Mouse (Mus musculus) B cell, adult 62 days (primary cell): ENCODE data around the gene Scai. TPM values are rescaled to one million over a fixed set of nuclear protein-coding genes. Genes with fewer than 3 reads are reported as not detected.

Experiments
- total RNA-seq: library from RNA; stranded (reverse); gene quantifications from 4 replicates; pipeline ENCODE4 v1.2.4, GENCODE M21; 2023

Gene Scai
- 33.9 to 41.7 TPM (median 37.9 TPM) in 4 replicates for total RNA-seq

DNA sequence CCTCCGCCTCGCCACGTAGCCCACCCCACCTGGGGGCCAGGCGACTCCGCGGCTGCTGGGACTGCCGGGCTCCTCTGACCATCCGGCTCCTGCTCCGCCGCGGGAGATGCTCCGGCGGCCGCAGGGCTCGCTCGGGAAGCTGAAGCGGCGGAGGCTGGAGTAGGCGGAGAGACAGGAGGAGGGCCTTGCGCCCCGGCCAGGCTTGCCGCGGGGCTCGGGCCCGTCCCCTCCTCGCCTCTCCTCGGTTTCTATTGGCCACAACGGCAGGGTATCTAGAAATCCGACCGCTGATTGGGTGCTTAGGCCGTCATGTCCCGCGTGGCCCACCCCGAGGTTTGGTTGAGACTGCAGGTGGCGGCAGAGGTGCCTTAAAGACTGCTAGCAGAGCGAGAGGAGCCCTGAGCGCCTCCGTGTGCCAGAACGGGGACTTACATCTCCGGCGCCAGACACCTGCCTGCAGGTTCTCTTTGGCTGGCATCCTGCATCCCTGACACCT, at the start of gene Scai:
Gene Scai, minus strand, starts transcription at position 174 of the 496 bp plus-strand sequence.

DNA sequence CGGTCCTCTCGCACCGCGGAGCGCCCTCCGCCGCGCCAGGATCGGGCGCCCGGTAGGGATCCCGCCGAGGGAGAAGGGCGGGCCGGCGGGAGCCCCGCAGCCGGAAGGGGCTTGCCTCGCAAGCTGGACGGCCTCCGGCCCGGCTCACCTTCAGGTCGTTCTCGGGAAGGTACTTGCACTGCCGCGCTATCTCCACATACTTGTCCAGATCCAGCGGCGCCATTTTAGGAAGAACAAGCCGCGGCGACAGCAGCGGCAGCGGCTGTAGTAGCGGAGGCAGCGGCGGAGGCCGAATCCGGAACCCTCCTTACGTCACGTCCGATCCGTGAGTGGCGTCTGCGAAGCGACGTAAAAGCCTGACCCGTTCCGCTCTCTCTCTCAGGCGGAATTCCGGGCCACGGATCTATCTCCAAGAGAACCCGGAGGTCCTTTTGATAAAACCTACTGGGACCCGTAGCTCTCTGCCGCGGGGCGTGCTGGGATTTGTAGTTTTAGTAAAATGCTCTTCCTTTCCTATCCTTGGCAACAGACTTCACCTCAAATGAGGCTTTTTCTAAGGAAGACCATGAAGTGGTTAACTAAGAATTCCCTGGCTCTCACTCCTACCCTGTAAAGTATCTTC, 35.6 kb upstream of the Scai start, which contains the start of gene Ppp6c:
Gene Ppp6c, minus strand, starts transcription at position 433 of the 622 bp plus-strand sequence.

DNA sequence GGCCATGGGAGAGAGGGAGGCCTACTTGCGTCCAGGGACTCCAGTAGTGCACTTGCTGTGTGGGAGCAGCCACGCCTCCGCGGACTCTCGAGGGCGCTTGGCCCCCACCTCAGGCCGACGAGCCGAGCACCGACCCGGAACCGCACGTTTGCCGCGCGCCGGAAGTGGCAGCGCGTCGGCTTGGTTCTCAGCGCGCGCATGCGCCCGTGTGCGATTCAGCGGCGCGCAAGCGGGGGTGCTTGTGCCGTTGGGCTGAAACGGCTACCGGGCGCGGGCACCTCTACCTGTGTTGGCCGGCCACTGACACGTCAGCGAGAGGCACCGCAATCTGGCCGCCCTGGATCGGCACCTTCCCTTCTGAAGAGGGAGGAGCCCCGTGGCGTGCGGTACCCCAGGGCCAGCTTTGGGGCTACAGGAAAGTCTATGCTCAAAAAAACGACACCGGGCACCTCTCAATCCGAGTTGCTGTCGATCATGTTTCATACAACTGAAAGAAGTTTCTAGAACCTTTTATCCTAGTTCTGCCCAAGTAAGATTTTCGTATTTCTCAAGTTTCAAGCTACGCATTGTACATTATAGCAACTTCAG, 125.0 kb downstream of the Scai start, which contains the start of gene Golga1:
Gene Golga1, minus strand, starts transcription at position 142 of the 588 bp plus-strand sequence.

Other genes starting within 250 kb of the Scai start
- gene Wdr38, start 193.3 kb downstream of the Scai start, total RNA-seq: 0.21 to 0.97 TPM (median 0.53 TPM) in 4 replicates
- 168 to 177 TPM (median 172 TPM) in 4 replicates for gene Arpc5l, start 185.4 kb downstream of the Scai start, total RNA-seq
- gene Rpl35, start 185.1 kb downstream of the Scai start, total RNA-seq: 769 to 833 TPM (median 803 TPM) in 4 replicates
- gene Golga1, start 125.2 kb downstream of the Scai start, total RNA-seq: 27.6 to 31.8 TPM (median 29.6 TPM) in 4 replicates
- 80.7 to 96.9 TPM (median 83.5 TPM) in 4 replicates for gene Ppp6c, start 35.7 kb upstream of the Scai start, total RNA-seq